Mouse (Mus musculus) embryonic facial prominence, embryonic 13.5 days (tissue): ENCODE measurements around the gene Cdc14a. TPM values are rescaled to one million over a fixed set of nuclear protein-coding genes. Genes with fewer than 3 reads are reported as not detected.
A peak's percentile ranks its signal among the peaks of the same experiment; 100 is the strongest.

Source experiments
- ATAC-seq: fragments of 200-750 bp; cut with Nextera tagmentation; 2 replicates; pipeline ENCODE4 v1.8.0; 2017; ENCODE audit warnings: low read depth; ENCODE audit not compliant: insufficient number of reproducible peaks, insufficient read depth, low FRiP score, low TSS enrichment
- H3K27ac ChIP-seq: fragments of 300-500 bp; sonication (generic); 2 replicates; pipeline ENCODE4 v1.5.1; 2015; ENCODE audit warnings: moderate library complexity, mild to moderate bottlenecking, inconsistent platforms
- H3K27me3 ChIP-seq: fragments of 300-500 bp; sonication (generic); 2 replicates; pipeline ENCODE4 v1.6.1; 2015; ENCODE audit warnings: mild to moderate bottlenecking, inconsistent platforms
- H3K36me3 ChIP-seq: fragments of 300-500 bp; sonication (generic); 2 replicates; pipeline ENCODE4 v1.6.1; 2015; ENCODE audit warnings: mild to moderate bottlenecking, inconsistent platforms
- H3K4me1 ChIP-seq: fragments of 300-500 bp; sonication (generic); 2 replicates; pipeline ENCODE4 v1.6.1; 2015; ENCODE audit warnings: inconsistent platforms
- H3K4me2 ChIP-seq: fragments of 300-500 bp; sonication (generic); 2 replicates; pipeline ENCODE4 v1.6.1; 2015; ENCODE audit warnings: moderate library complexity, mild to moderate bottlenecking, inconsistent platforms
- H3K4me3 ChIP-seq: fragments of 300-500 bp; sonication (generic); 2 replicates; pipeline ENCODE4 v1.5.1; 2015; ENCODE audit warnings: mild to moderate bottlenecking, inconsistent platforms
- H3K9ac ChIP-seq: fragments of 300-500 bp; sonication (generic); 2 replicates; pipeline ENCODE4 v1.6.1; 2015; ENCODE audit warnings: mild to moderate bottlenecking, inconsistent platforms
- H3K9me3 ChIP-seq: fragments of 300-500 bp; sonication (generic); 2 replicates; pipeline ENCODE4 v1.6.1; 2016; ENCODE audit warnings: inconsistent platforms
- WGBS: fragments of 180-500 bp; shearing (Covaris S2); methylation state at CpG from one replicate; pipeline ENCODE4 v1.1.7; 2015; ENCODE audit warnings: mixed read lengths; 5-methylcytosine and 5-hydroxymethylcytosine counted together
- polyA plus RNA-seq: library from polyadenylated mRNA; unstranded; fragments of >200 nt; fragmentation: Nextera tagmentation; extraction: Ambion mirVana; gene quantifications from 2 replicates; pipeline ENCODE4 v1.2.1, GENCODE M21; 2015

Cdc14a gene
- polyA plus RNA-seq, 1 experiment from 2014 or later, result 9.6 TPM

DNA sequence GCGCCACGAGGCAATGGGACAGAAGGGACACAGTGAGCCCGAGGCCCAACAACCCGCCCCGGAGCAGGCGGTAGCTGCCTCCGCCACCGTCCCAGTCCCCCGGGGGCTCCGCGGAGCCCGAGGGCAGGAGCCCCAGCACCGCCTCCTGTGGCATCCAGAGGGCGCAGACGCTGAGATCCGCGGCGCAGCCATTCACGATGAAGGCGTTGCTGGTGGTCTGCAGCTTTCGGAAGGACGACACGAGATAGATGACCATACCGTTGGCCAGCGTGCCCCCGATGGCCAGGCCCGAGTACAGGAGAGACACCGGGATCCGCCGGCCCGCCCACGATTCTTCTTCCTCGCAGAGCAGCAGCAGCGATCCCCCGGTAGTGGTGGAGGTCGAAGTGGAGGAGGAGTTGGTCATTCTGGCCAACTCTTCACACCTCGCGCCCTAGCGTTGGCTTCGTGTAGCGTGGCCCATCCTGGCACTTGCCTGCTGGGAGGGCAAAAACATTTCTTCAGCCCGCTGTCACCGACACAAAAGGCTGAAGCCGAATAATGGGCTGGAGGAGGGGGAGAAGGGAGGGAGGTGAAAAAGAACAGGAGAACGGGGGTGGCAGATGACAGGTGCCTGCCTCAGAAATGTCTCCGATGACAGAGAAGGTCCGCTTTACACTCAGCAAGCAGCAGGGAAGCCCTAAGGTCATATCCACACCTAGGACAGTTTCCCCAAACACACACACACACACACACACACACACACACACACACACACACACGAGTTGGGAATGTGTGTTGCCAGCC, 171.4 kb downstream of the Cdc14a start:
- Histone ChIP-seq H3K4me2 (peak overlapping the region; percentile 99), H3K27me3 (peaks cover 73% of the 10 kb centered on the region), H3K27ac (no peak overlapping the region), H3K9ac (peak overlapping the region; percentile 67), H3K4me1 (peaks cover 22% of the 10 kb centered on the region), H3K36me3 (no peaks in the 10 kb centered on the region), H3K4me3 (peak overlapping the region; percentile 57), H3K9me3 (no peaks in the 10 kb centered on the region)
- peak; percentile 10; the same call in 1 of the 2 replicates for ATAC-seq
- 0% methylated on average over 48 of the region's 48 CpGs for WGBS

- Histone ChIP-seq H3K9ac (peak overlapping the region; percentile 67), H3K4me1 (peaks cover 22% of the 10 kb centered on the region), H3K4me2 (peak overlapping the region; percentile 99), H3K36me3 (no peaks in the 10 kb centered on the region), H3K9me3 (no peaks in the 10 kb centered on the region), H3K27me3 (peaks cover 73% of the 10 kb centered on the region), H3K27ac (no peak overlapping the region), H3K4me3 (peak overlapping the region; percentile 57)
- under 1% methylated on average over 86 of the region's 86 CpGs for WGBS
- ATAC-seq, result no peak
These were observed 172.2 kb downstream of the Cdc14a start for GRCm38 (mm10) chr3:116251481-116252254.

- H3K9ac ChIP-seq, result no peak overlapping the region
- no peaks in the 10 kb centered on the region for H3K36me3 ChIP-seq
- no peak for ATAC-seq
- 82% methylated on average over 2 of the region's 2 CpGs for WGBS
- H3K9me3 ChIP-seq, result no peaks in the 10 kb centered on the region
- H3K4me1 ChIP-seq, result peaks cover 22% of the 10 kb centered on the region
- no peak overlapping the region for H3K27ac ChIP-seq
- peaks cover 52% of the 10 kb centered on the region for H3K27me3 ChIP-seq
- no peak overlapping the region for H3K4me2 ChIP-seq
- no peak overlapping the region for H3K4me3 ChIP-seq
These were observed 174.8 kb downstream of the Cdc14a start for GRCm38 (mm10) chr3:116249026-116249425.

DNA sequence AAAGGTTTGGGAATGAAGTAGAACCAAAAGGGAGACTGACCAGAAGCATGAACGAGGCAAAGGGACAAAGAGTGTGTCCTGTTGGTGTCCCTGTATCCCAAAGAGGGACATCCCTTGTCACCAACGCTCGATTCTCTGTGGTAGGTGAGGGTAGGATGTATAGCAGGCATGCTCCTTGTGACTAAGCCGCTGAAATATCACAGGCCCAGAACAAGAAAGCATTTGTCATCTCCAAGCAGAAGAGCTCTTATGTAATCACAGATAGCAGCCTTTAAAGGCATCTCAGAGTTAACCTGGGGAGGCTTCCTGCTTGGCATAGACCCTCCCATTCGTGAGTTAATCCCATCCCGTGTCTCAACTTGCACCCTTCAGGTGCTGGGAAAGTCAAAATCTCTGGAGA, 179.4 kb downstream of the Cdc14a start:
- H3K27ac ChIP-seq, result no peak overlapping the region
- 59% methylated on average over 6 of the region's 6 CpGs for WGBS
- no peak for ATAC-seq
- H3K9ac ChIP-seq, result no peak overlapping the region
- H3K4me1 ChIP-seq, result no peaks in the 10 kb centered on the region
- no peaks in the 10 kb centered on the region for H3K36me3 ChIP-seq
- H3K4me3 ChIP-seq, result no peak overlapping the region
- no peak overlapping the region for H3K4me2 ChIP-seq
- H3K27me3 ChIP-seq, result peaks cover 8% of the 10 kb centered on the region
- no peaks in the 10 kb centered on the region for H3K9me3 ChIP-seq

DNA sequence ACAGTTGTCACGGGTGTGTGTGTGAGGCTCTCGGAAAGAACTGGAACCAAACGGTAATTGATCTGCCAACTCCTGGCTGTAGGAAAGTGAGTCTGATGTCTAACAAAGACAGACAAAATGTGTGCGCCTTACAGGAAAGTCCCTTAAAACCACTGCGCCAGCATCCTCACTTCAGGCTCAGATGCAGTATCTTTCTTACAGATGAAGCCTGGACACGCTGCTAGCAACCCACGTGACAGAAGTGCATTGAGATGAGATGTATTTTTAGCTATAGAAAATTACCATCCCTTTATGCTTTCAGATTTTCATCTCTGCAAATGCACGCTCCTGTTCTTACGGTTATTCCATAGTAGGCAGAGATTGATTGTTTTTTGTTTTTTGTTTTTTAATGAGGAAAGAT, 181.1 kb downstream of the Cdc14a start:
- no peak overlapping the region for H3K27ac ChIP-seq
- WGBS, result 70% methylated on average over 9 of the region's 9 CpGs
- no peak for ATAC-seq

GRCm38 (mm10) chr3:116237527-116237926, 186.3 kb downstream of the Cdc14a start:
- Histone ChIP-seq H3K36me3 (no peaks in the 10 kb centered on the region), H3K4me2 (no peak overlapping the region), H3K4me3 (no peak overlapping the region), H3K9me3 (no peaks in the 10 kb centered on the region), H3K27ac (no peak overlapping the region), H3K4me1 (no peaks in the 10 kb centered on the region), H3K27me3 (no peaks in the 10 kb centered on the region), H3K9ac (no peak overlapping the region)
- ATAC-seq, result no peak
- WGBS, result 92% methylated on average over 5 of the region's 5 CpGs

More for the DNA sequence above, 181.1 kb downstream of the Cdc14a start:
- H3K36me3 ChIP-seq, result no peaks in the 10 kb centered on the region
- H3K9ac ChIP-seq, result no peak overlapping the region
- H3K4me2 ChIP-seq, result no peak overlapping the region
- no peaks in the 10 kb centered on the region for H3K9me3 ChIP-seq
- peaks cover 2% of the 10 kb centered on the region for H3K27me3 ChIP-seq
- no peaks in the 10 kb centered on the region for H3K4me1 ChIP-seq
- H3K4me3 ChIP-seq, result no peak overlapping the region

- ATAC-seq, result no peak
- no peak overlapping the region for H3K9ac ChIP-seq
- no peaks in the 10 kb centered on the region for H3K9me3 ChIP-seq
- no peaks in the 10 kb centered on the region for H3K27me3 ChIP-seq
- H3K36me3 ChIP-seq, result no peaks in the 10 kb centered on the region
- 72% methylated on average over 4 of the region's 4 CpGs for WGBS
- H3K4me1 ChIP-seq, result no peaks in the 10 kb centered on the region
- H3K4me3 ChIP-seq, result no peak overlapping the region
- no peak overlapping the region for H3K4me2 ChIP-seq
- H3K27ac ChIP-seq, result no peak overlapping the region
These were observed 187.0 kb downstream of the Cdc14a start for GRCm38 (mm10) chr3:116236856-116237255.

GRCm38 (mm10) chr3:116233515-116233914, 190.3 kb downstream of the Cdc14a start:
- H3K27ac ChIP-seq, result no peak overlapping the region
- H3K4me1 ChIP-seq, result peaks cover 17% of the 10 kb centered on the region
- no peaks in the 10 kb centered on the region for H3K9me3 ChIP-seq
- no peak overlapping the region for H3K9ac ChIP-seq
- 80% methylated on average over 3 of the region's 3 CpGs for WGBS
- no peak overlapping the region for H3K4me2 ChIP-seq
- no peak overlapping the region for H3K4me3 ChIP-seq
- H3K27me3 ChIP-seq, result no peaks in the 10 kb centered on the region
- no peak for ATAC-seq
- H3K36me3 ChIP-seq, result no peaks in the 10 kb centered on the region

DNA sequence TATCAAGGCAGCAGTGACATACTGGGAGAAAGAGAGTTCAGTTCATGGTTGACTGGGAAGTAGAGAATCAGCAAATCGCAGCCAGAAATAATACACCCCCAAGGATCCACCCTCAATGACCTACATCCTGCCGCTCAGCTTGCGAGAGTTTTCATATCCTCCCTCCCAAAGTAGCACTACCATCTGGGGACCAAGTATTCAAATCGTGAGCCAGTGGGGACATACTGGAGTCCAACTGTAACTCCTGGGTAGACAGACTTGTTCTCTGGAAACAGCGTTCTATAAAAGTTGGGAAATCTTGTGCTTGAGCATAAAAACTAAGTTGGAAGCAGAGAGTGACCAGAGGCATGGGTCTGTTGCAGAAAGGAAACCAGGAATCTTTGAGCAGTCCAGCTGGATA, 191.1 kb downstream of the Cdc14a start:
- Histone ChIP-seq H3K9ac (no peak overlapping the region), H3K4me2 (no peak overlapping the region), H3K4me3 (no peak overlapping the region), H3K36me3 (no peaks in the 10 kb centered on the region), H3K27me3 (no peaks in the 10 kb centered on the region), H3K9me3 (no peaks in the 10 kb centered on the region), H3K27ac (no peak overlapping the region), H3K4me1 (peaks cover 25% of the 10 kb centered on the region)
- 82% methylated on average over 5 of the region's 5 CpGs for WGBS
- ATAC-seq, result no peak

- no peak overlapping the region for H3K27ac ChIP-seq
- no peaks in the 10 kb centered on the region for H3K36me3 ChIP-seq
- no peaks in the 10 kb centered on the region for H3K9me3 ChIP-seq
- ATAC-seq, result no peak
- no peak overlapping the region for H3K4me2 ChIP-seq
- 73% methylated on average over 4 of the region's 4 CpGs for WGBS
- no peaks in the 10 kb centered on the region for H3K27me3 ChIP-seq
- no peak overlapping the region for H3K9ac ChIP-seq
- H3K4me3 ChIP-seq, result no peak overlapping the region
- peaks cover 28% of the 10 kb centered on the region for H3K4me1 ChIP-seq
These were observed 194.5 kb downstream of the Cdc14a start for GRCm38 (mm10) chr3:116229336-116229735.

- no peak overlapping the region for H3K4me2 ChIP-seq
- no peak overlapping the region for H3K9ac ChIP-seq
- 0 out of 2 replicates have a peak overlapping the region, but pooled peaks have one; percentile 3 for H3K27ac ChIP-seq
- H3K9me3 ChIP-seq, result no peaks in the 10 kb centered on the region
- no peaks in the 10 kb centered on the region for H3K27me3 ChIP-seq
- WGBS, result 24% methylated on average over 11 of the region's 11 CpGs
- no peak for ATAC-seq
- peaks cover 28% of the 10 kb centered on the region for H3K4me1 ChIP-seq
- no peaks in the 10 kb centered on the region for H3K36me3 ChIP-seq
- no peak overlapping the region for H3K4me3 ChIP-seq
These were observed 195.2 kb downstream of the Cdc14a start for GRCm38 (mm10) chr3:116228360-116229245.
